Mouse (Mus musculus) liver, embryonic 14.5 days (tissue): Measurements from ENCODE around the gene Ewsr1.

ENCODE experiments used
- CTCF ChIP-seq: IDR thresholded peaks from 2 replicates; pipeline ENCODE4 v1.5.1; 2016; ENCODE audit warnings: antibody characterized with exemption, low read depth, control low read depth
- EP300 ChIP-seq: IDR thresholded peaks from 2 replicates; pipeline ENCODE4 v1.6.1; 2016; ENCODE audit warnings: antibody characterized with exemption, low read depth

- TF ChIP-seq EP300 (no peak), CTCF (no peak)
Measured at GRCm38 (mm10) chr11:5101641-5102040, 2.6 kb upstream of the Ewsr1 start.
